Mouse (Mus musculus) liver, embryonic 14 days (tissue): ENCODE results near the gene Gm47429. TPM values are rescaled to one million over a fixed set of nuclear protein-coding genes. Genes with fewer than 3 reads are reported as not detected.

ENCODE experiments used
- polyA plus RNA-seq: library from polyadenylated mRNA; depleted of rRNA; stranded (reverse); fragments of >200 nt; gene quantifications from 2 replicates; pipeline ENCODE4 v1.2.3, GENCODE M21; 2012; rRNA removed

The Gm47429 gene
- not detected in 2 replicates for polyA plus RNA-seq

GRCm38 (mm10) chr13:50443812-50444211, at the start of gene Gm47429:
Gene Gm47429, minus strand, starts transcription at chr13:50443912.

GRCm38 (mm10) chr13:50467007-50467406, 23.3 kb upstream of the Gm47429 start, which contains the start of gene Nutm2:
Gene Nutm2, plus strand, starts transcription at chr13:50467307.

GRCm38 (mm10) chr13:50417389-50418183, 26.1 kb downstream of the Gm47429 start, which contains the start of gene Fbxw17:
Gene Fbxw17, plus strand, starts transcription at chr13:50417864.

Other genes with a start within 250 kb of the Gm47429 start
- not detected in 2 replicates for gene Gm906, start 193.6 kb downstream of the Gm47429 start, polyA plus RNA-seq
- gene Fbxw17, start 26.0 kb downstream of the Gm47429 start, polyA plus RNA-seq, result 2.0 and 2.8 TPM in 2 replicates
- not detected in 2 replicates for gene Nutm2, start 23.4 kb upstream of the Gm47429 start, polyA plus RNA-seq
- gene Gm904, start 199.3 kb upstream of the Gm47429 start, polyA plus RNA-seq, result not detected in 2 replicates